Mouse (Mus musculus): ENCODE data around the gene Gnl3.

- TF ChIP-seq CTCF (conservative IDR thresholded peaks at IDR 0.05; ENCODE audit: low read length) (no peak), POU5F1 (IDR thresholded peaks at IDR 0.05; ENCODE audit: borderline replicate concordance, low read length) (no peak), NANOG (IDR thresholded peaks at IDR 0.05; ENCODE audit: borderline replicate concordance, low read length) (no peak)
Observed at GRCm38 (mm10) chr14:31011588-31011987, 7.4 kb downstream of the Gnl3 start.

Data from E14TG2a.4 (cell line).